Mouse (Mus musculus) stomach, embryonic 16.5 days (tissue): ENCODE measurements around the gene Lactb. TPM values are rescaled to one million over a fixed set of nuclear protein-coding genes. Genes with fewer than 3 reads are reported as not detected.
"Not testable (repeated sequence)": the region's sequence is repeated elsewhere in the genome, so short reads cannot be mapped to it uniquely, and the experiment has no call there.

ENCODE experiments used
- ATAC-seq: fragments of 200-750 bp; cut with Nextera tagmentation; 2 replicates; pipeline ENCODE4 v1.8.0; 2017; ENCODE audit warnings: moderate number of reproducible peaks, moderate TSS enrichment; ENCODE audit not compliant: insufficient read depth, low FRiP score
- H3K27ac ChIP-seq: fragments of 300-500 bp; sonication (generic); 2 replicates; pipeline ENCODE4 v1.5.1; 2014; ENCODE audit warnings: low read length
- H3K27me3 ChIP-seq: fragments of 300-500 bp; sonication (generic); 2 replicates; pipeline ENCODE4 v1.6.1; 2014; ENCODE audit warnings: low read length, control low read depth, mixed read lengths; ENCODE audit not compliant: control insufficient read depth, insufficient read depth
- H3K36me3 ChIP-seq: fragments of 300-500 bp; sonication (generic); 2 replicates; pipeline ENCODE4 v1.6.1; 2014; ENCODE audit warnings: low read length; ENCODE audit not compliant: control insufficient read depth, insufficient read depth
- H3K4me1 ChIP-seq: fragments of 300-500 bp; sonication (generic); 2 replicates; pipeline ENCODE4 v1.6.1; 2014; ENCODE audit warnings: low read length, control low read depth, mixed read lengths; ENCODE audit not compliant: control insufficient read depth, insufficient read depth
- H3K4me2 ChIP-seq: fragments of 300-500 bp; sonication (generic); 2 replicates; pipeline ENCODE4 v1.6.1; 2014; ENCODE audit warnings: low read depth, low read length, mixed read lengths
- H3K4me3 ChIP-seq: fragments of 300-500 bp; sonication (generic); replicated peaks from 2 replicates; pipeline ENCODE4 v1.5.1; 2014; ENCODE audit warnings: mild to moderate bottlenecking, low read length
- H3K9ac ChIP-seq: fragments of 300-500 bp; sonication (generic); 2 replicates; pipeline ENCODE4 v1.6.1; 2014; ENCODE audit warnings: low read length
- H3K9me3 ChIP-seq: fragments of 300-500 bp; sonication (generic); replicated peaks from 2 replicates; pipeline ENCODE4 v1.6.1; 2016; ENCODE audit warnings: low read length, control low read depth; ENCODE audit not compliant: control insufficient read depth
- WGBS: fragments of 180-500 bp; shearing (Covaris S2); extraction: QIAGEN DNeasy Blood & Tissue Kit; methylation state at CpG from one replicate; pipeline ENCODE4 v1.1.7; 2014; 5-methylcytosine and 5-hydroxymethylcytosine counted together
- polyA plus RNA-seq: library from polyadenylated mRNA; unstranded; fragments of >200 nt; fragmentation: Nextera tagmentation; extraction: Ambion mirVana; gene quantifications from 2 replicates; pipeline ENCODE4 v1.2.1, GENCODE M21; 2015

Gene Lactb
- polyA plus RNA-seq, 1 experiment from 2014 or later, result 7.8 TPM

DNA sequence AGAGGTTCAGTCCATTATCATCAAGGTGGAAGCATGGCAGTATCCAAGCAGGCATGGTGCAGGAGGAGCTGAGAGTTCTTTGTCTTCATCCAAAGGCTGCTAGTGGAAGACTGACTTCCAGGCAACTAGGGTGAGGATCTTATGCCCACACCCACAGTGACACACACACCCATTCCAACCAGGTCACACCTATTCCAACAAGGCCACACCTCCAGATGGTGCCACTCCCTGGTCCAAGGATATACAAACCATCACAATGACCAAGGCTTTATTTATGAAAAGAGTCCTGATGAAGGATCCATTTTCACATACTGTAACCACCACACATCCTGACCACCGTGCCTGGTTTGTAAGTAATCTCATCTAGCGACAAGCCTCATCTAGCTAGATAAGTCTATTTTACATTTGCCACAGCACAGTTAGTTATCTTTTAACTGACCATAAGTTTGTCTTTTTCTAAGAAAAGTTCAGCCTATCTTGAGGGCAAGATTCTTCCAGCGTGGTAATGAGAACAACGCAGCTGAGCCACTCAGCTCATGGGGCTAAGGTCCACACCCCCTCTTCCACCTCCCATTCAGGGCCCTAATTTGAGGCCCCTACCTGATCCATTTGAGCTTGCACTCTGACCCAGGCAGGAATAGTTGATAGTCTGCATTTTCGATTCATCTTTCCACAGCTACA, 61.9 kb downstream of the Lactb start:
- not testable (repeated sequence) for H3K27ac ChIP-seq, H3K9me3 ChIP-seq, H3K36me3 ChIP-seq, H3K9ac ChIP-seq, ATAC-seq, H3K27me3 ChIP-seq, H3K4me2 ChIP-seq, H3K4me3 ChIP-seq
- 87% methylated on average over 5 of the region's 5 CpGs for WGBS
- H3K4me1 ChIP-seq, result peaks cover 37% of the 10 kb centered on the region

GRCm38 (mm10) chr9:66912304-66912703, 63.0 kb downstream of the Lactb start:
- no peaks in the 10 kb centered on the region for H3K36me3 ChIP-seq
- ATAC-seq, result no peak
- H3K9me3 ChIP-seq, result no peaks in the 10 kb centered on the region
- no peak overlapping the region for H3K4me3 ChIP-seq
- H3K27me3 ChIP-seq, result no peaks in the 10 kb centered on the region
- peaks cover 35% of the 10 kb centered on the region for H3K4me1 ChIP-seq
- H3K9ac ChIP-seq, result no peak overlapping the region
- no peak overlapping the region for H3K4me2 ChIP-seq
- no peak overlapping the region for H3K27ac ChIP-seq

GRCm38 (mm10) chr9:66910677-66911076, 64.6 kb downstream of the Lactb start:
- Histone ChIP-seq H3K9me3 (no peaks in the 10 kb centered on the region), H3K4me1 (peaks cover 38% of the 10 kb centered on the region), H3K4me2 (no peak overlapping the region), H3K9ac (no peak overlapping the region), H3K27me3 (no peaks in the 10 kb centered on the region), H3K27ac (no peak overlapping the region), H3K4me3 (no peak overlapping the region), H3K36me3 (no peaks in the 10 kb centered on the region)
- no peak for ATAC-seq
- 82% methylated on average over 5 of the region's 5 CpGs for WGBS

- H3K9ac ChIP-seq, result no peak overlapping the region
- H3K4me3 ChIP-seq, result no peak overlapping the region
- no peak overlapping the region for H3K27ac ChIP-seq
- peaks cover 33% of the 10 kb centered on the region for H3K4me1 ChIP-seq
- no peaks in the 10 kb centered on the region for H3K9me3 ChIP-seq
- H3K36me3 ChIP-seq, result no peaks in the 10 kb centered on the region
- no peaks in the 10 kb centered on the region for H3K27me3 ChIP-seq
- ATAC-seq, result no peak
- H3K4me2 ChIP-seq, result no peak overlapping the region
- WGBS, result 68% methylated on average over 7 of the region's 7 CpGs
These were observed 65.4 kb downstream of the Lactb start for GRCm38 (mm10) chr9:66909922-66910321.

DNA sequence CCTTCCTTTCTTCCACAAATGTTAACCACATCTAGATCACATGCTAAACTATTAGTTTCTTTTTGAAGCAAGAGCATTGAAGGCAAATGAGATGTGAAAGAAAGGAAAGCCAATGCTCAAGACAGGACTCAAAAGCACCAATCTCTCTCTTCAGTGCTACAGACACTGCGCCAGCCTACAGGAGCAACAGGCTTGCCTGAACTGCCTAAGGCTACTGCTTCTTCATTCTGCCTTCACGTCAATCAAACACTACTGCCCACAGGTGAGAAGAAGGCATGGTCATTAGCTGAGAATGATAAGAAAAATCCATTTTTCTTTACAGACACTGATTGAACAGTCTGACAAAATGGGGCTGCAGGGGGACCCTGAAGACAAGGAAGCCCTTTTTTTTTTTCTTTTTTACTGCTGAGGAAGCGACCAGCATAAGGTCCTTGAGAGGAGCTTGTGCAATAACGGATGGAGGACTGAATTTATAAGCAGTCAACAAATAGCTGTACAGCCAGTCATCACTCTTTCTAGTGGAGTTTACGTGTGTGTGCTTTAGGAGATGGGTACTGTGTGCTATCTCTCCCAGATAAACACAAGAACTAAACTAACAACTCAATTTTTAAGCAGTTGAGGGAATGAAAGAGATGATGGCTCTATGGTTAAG, 67.4 kb downstream of the Lactb start:
- WGBS, result 74% methylated on average over 5 of the region's 5 CpGs
- no peak overlapping the region for H3K4me2 ChIP-seq
- H3K4me1 ChIP-seq, result peaks cover 19% of the 10 kb centered on the region; the same call in 1 of the 2 replicates
- no peak overlapping the region for H3K4me3 ChIP-seq
- H3K9ac ChIP-seq, result no peak overlapping the region
- peak overlapping the region; percentile 38; the same call in 1 of the 2 replicates for H3K27ac ChIP-seq
- no peaks in the 10 kb centered on the region for H3K27me3 ChIP-seq
- H3K36me3 ChIP-seq, result no peaks in the 10 kb centered on the region
- ATAC-seq, result no peak
- H3K9me3 ChIP-seq, result no peaks in the 10 kb centered on the region

DNA sequence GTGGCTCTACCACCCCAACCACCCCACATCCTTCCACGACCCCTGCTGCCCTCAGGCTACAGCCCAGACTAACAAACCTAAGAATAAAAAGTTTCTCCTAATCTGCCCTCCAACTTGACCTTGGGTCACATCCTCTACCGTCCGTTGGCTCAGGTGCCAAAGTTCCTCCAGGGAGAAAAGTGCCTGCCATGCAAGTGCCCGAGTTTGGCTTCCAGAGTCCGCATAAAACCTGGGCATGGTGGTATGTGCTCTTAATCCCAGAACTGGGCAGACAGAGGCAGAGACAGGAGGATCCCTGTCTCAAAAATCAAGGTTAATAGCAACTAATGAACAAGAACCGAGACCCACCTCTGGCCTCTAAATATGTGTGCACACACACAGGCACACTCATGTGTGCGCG, 68.2 kb downstream of the Lactb start:
- no peak overlapping the region for H3K27ac ChIP-seq
- H3K36me3 ChIP-seq, result no peaks in the 10 kb centered on the region
- ATAC-seq, result no peak
- H3K9me3 ChIP-seq, result no peaks in the 10 kb centered on the region
- H3K4me3 ChIP-seq, result no peak overlapping the region
- WGBS, result 89% methylated on average over 8 of the region's 8 CpGs
- H3K4me2 ChIP-seq, result no peak overlapping the region
- H3K4me1 ChIP-seq, result peaks cover 19% of the 10 kb centered on the region; the same call in 1 of the 2 replicates
- no peaks in the 10 kb centered on the region for H3K27me3 ChIP-seq
- no peak overlapping the region for H3K9ac ChIP-seq

DNA sequence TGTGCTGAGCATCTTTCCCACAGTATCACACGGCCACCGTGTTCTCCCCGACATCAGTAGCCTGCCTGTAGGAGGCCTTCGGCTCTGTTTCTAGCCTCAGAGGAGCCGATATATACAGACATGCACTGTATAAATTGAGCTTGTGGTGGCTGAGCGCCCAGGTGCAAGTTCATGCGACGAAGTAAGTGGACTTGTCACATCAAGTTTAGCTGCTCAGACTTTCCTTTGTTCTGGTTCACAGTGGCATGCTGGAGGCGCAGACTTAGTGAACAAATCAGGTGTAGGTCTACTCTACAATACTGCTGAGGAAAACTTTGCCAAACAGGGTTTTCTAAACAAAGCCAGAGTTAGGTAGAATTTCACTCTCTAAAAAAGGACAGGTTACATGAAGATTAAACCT, 69.3 kb downstream of the Lactb start:
- WGBS, result 49% methylated on average over 9 of the region's 9 CpGs
- Histone ChIP-seq H3K4me2 (no peak overlapping the region), H3K9me3 (no peaks in the 10 kb centered on the region), H3K36me3 (no peaks in the 10 kb centered on the region), H3K4me1 (peaks cover 19% of the 10 kb centered on the region; the same call in 1 of the 2 replicates), H3K9ac (no peak overlapping the region), H3K27ac (0 out of 2 replicates have a peak overlapping the region, but pooled peaks have one; percentile 5), H3K27me3 (no peaks in the 10 kb centered on the region), H3K4me3 (no peak overlapping the region)
- no peak for ATAC-seq

Other genes starting within 250 kb of the Lactb start
- gene Aph1b, start 180.0 kb downstream of the Lactb start, polyA plus RNA-seq, result 11.6 and 11.7 TPM in 2 replicates
- gene Gm10647, start 178.4 kb downstream of the Lactb start, polyA plus RNA-seq, result 0.48 and 0.89 TPM in 2 replicates
- gene Aph1c, start 140.8 kb downstream of the Lactb start, polyA plus RNA-seq, result 4.0 and 5.2 TPM in 2 replicates
- 27.4 and 28.6 TPM in 2 replicates for gene Rab8b, start 55.8 kb downstream of the Lactb start, polyA plus RNA-seq
- gene Rps27l, start 29.4 kb downstream of the Lactb start, polyA plus RNA-seq, result 713 and 839 TPM in 2 replicates
- 1,286 and 1,473 TPM in 2 replicates for gene Tpm1, start 73.9 kb upstream of the Lactb start, polyA plus RNA-seq